Mouse (Mus musculus) adrenal gland, postnatal 10 days (tissue): ENCODE measurements around the gene P4ha2. TPM values are rescaled to one million over a fixed set of nuclear protein-coding genes. Genes with fewer than 3 reads are reported as not detected.

Source experiments
- total RNA-seq, 2 experiments: library from RNA; stranded (reverse); gene quantifications; 2 replicates each; pipeline ENCODE4 v1.2.3; 2021

The P4ha2 gene
- total RNA-seq, 2 experiments from 2014 or later = 18.6 to 20.1 TPM

Other genes with a start within 250 kb of the P4ha2 start
- 1 to 10 TPM; 5.7 to 7.9 TPM for gene Gm12216, start 240.8 kb upstream of the P4ha2 start, total RNA-seq
- 10 to 100 TPM; 33.7 to 40.7 TPM for gene Slc22a5, start 208.4 kb upstream of the P4ha2 start, total RNA-seq
- gene Slc22a21, start 119.8 kb upstream of the P4ha2 start, total RNA-seq = 1 to 10 TPM; 4.4 to 5.8 TPM
- gene Slc22a4, start 72.0 kb upstream of the P4ha2 start, total RNA-seq = 1 to 10 TPM; 3.3 to 4.2 TPM
- 10 to 100 TPM; 14.3 to 23.9 TPM for gene Pdlim4, start 31.1 kb upstream of the P4ha2 start, total RNA-seq
- not detected for gene Csf2, start 149.6 kb downstream of the P4ha2 start, total RNA-seq
- not detected for gene Il3, start 167.2 kb downstream of the P4ha2 start, total RNA-seq
- 1 to 10 TPM; 2.2 to 3.6 TPM for gene Acsl6, start 203.7 kb downstream of the P4ha2 start, total RNA-seq